Mouse (Mus musculus) neural tube, embryonic 11.5 days (tissue): ENCODE data around the gene Haus3. TPM values are rescaled to one million over a fixed set of nuclear protein-coding genes. Genes with fewer than 3 reads are reported as not detected.

ENCODE experiments used
- ATAC-seq: fragments of 200-750 bp; cut with Nextera tagmentation; 2 replicates; pipeline ENCODE4 v1.8.0; 2017; ENCODE audit warnings: moderate number of reproducible peaks, mild to moderate bottlenecking, moderate TSS enrichment, moderate library complexity; ENCODE audit not compliant: insufficient read depth, low FRiP score, low TSS enrichment
- DNase-seq: peaks from one replicate; pipeline ENCODE4 v3.0.0-alpha.2; 2015; ENCODE audit warnings: low spot score
- H3K27ac ChIP-seq: fragments of 300-500 bp; sonication (generic); 2 replicates; pipeline ENCODE4 v1.5.1; 2014; ENCODE audit warnings: low read depth, mild to moderate bottlenecking, low read length
- H3K27me3 ChIP-seq: fragments of 300-500 bp; sonication (generic); 2 replicates; pipeline ENCODE4 v1.6.1; 2014; ENCODE audit warnings: mild to moderate bottlenecking, low read length, mixed read lengths; ENCODE audit not compliant: control insufficient read depth, insufficient read depth
- H3K36me3 ChIP-seq: fragments of 300-500 bp; sonication (generic); 2 replicates; pipeline ENCODE4 v1.6.1; 2014; ENCODE audit warnings: mild to moderate bottlenecking, low read length, moderate library complexity, mixed read lengths; ENCODE audit not compliant: control insufficient read depth, insufficient read depth
- H3K4me1 ChIP-seq: fragments of 300-500 bp; sonication (generic); 2 replicates; pipeline ENCODE4 v1.6.1; 2014; ENCODE audit warnings: low read length, mixed read lengths; ENCODE audit not compliant: control insufficient read depth, insufficient read depth
- H3K4me2 ChIP-seq: fragments of 300-500 bp; sonication (generic); 2 replicates; pipeline ENCODE4 v1.6.1; 2014; ENCODE audit warnings: low read depth, mild to moderate bottlenecking, moderate library complexity
- H3K4me3 ChIP-seq: fragments of 300-500 bp; sonication (generic); 2 replicates; pipeline ENCODE4 v1.5.1; 2014; ENCODE audit warnings: low read depth, low read length
- H3K9ac ChIP-seq: fragments of 300-500 bp; sonication (generic); 2 replicates; pipeline ENCODE4 v1.6.1; 2014; ENCODE audit warnings: mild to moderate bottlenecking, low read length
- H3K9me3 ChIP-seq: fragments of 300-500 bp; sonication (generic); 2 replicates; pipeline ENCODE4 v1.6.1; 2016; ENCODE audit warnings: low read length; ENCODE audit not compliant: control insufficient read depth
- WGBS: fragments of 180-500 bp; shearing (Covaris S2); extraction: QIAGEN DNeasy Blood & Tissue Kit; methylation state at CpG from one replicate; pipeline ENCODE4 v1.1.7; 2014; 5-methylcytosine and 5-hydroxymethylcytosine counted together
- polyA plus RNA-seq: library from polyadenylated mRNA; unstranded; fragments of >200 nt; fragmentation: Nextera tagmentation; extraction: Ambion mirVana; gene quantifications from 2 replicates; pipeline ENCODE4 v1.2.1, GENCODE M21; 2014

The Haus3 gene
- polyA plus RNA-seq, 1 experiment from 2014 or later, result 40.6 TPM

GRCm38 (mm10) chr5:34204911-34205310 lies 35.6 kb upstream of the Haus3 start:
- no peaks in the 10 kb centered on the region for H3K4me1 ChIP-seq
- 85% methylated on average over 2 of the region's 2 CpGs for WGBS
- H3K27me3 ChIP-seq, result no peaks in the 10 kb centered on the region
- H3K9me3 ChIP-seq, result no peaks in the 10 kb centered on the region
- DNase-seq, result no peak
- H3K9ac ChIP-seq, result no peak overlapping the region
- no peak overlapping the region for H3K4me3 ChIP-seq
- no peaks in the 10 kb centered on the region for H3K36me3 ChIP-seq
- no peak for ATAC-seq
- H3K4me2 ChIP-seq, result no peak overlapping the region
- no peak overlapping the region for H3K27ac ChIP-seq

DNA sequence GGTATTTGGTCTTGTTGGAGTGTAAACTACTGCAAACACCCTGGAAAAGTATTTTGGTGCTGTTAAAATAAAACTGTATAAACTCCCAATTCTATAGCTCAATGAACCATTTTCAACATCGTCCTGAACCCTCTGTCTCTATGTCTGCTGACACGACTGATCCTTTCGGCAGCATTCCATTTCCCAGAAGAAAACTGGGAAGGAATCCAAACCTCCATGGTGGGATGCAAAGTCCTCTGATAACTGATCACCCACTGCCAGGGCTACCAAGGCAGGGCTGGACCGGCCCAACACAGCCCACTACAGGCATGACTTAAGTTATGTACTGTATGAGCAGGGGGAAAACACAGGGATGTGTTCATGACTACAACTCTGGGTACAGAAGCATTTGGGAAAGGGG lies 32.7 kb upstream of the Haus3 start:
- Histone ChIP-seq H3K27me3 (no peaks in the 10 kb centered on the region), H3K4me2 (no peak overlapping the region), H3K27ac (no peak overlapping the region), H3K4me3 (no peak overlapping the region), H3K36me3 (no peaks in the 10 kb centered on the region), H3K4me1 (no peaks in the 10 kb centered on the region), H3K9me3 (no peaks in the 10 kb centered on the region), H3K9ac (no peak overlapping the region)
- ATAC-seq (no peak), DNase-seq (no peak)
- 93% methylated on average over 4 of the region's 4 CpGs for WGBS

DNA sequence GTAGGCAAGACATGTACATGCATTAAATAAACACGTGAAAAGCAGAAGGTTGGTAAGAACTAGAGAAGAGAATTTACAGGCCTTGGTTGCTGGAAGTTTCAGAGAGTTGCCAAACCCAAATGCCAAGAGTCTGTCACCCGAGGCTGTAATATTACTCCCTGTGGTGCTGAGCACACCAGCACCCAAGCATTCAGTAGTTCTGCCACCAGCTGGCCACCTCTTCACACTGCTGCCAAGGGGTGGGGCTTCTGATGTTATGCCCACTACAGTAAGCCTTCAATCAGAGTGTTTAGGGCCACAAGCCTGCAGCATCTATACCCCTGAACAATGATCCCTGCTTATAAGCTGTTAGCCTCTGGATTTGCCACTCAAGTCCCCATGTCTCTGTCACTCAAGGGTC lies 32.1 kb upstream of the Haus3 start:
- ATAC-seq (no peak), DNase-seq (no peak)
- H3K4me3 ChIP-seq, result no peak overlapping the region
- no peak overlapping the region for H3K9ac ChIP-seq
- H3K4me1 ChIP-seq, result no peaks in the 10 kb centered on the region
- 77% methylated on average over 2 of the region's 2 CpGs for WGBS
- no peaks in the 10 kb centered on the region for H3K9me3 ChIP-seq
- no peaks in the 10 kb centered on the region for H3K36me3 ChIP-seq
- H3K4me2 ChIP-seq, result no peak overlapping the region
- H3K27me3 ChIP-seq, result no peaks in the 10 kb centered on the region
- H3K27ac ChIP-seq, result no peak overlapping the region

DNA sequence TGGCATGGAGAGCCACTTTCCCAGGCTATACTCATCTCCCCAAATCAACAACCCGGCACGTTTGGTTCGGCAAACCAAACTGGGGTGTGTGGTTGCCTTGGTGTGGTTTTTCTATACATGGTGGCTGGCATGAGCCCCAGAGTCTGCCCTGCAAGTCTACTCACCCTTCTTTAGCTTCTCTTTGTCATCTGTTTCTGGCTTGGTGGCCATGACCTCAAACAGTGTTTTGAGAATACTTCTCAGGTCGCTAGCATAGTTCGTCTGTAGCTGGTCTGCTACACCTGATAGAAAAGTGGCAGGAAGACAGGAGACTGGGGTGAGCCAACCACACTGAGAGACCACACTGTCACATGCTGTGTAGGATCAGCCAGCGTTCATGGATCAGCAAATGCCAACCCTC lies 29.3 kb upstream of the Haus3 start:
- H3K9me3 ChIP-seq, result no peaks in the 10 kb centered on the region
- H3K4me1 ChIP-seq, result no peaks in the 10 kb centered on the region
- ATAC-seq, result no peak
- no peaks in the 10 kb centered on the region for H3K36me3 ChIP-seq
- no peak overlapping the region for H3K9ac ChIP-seq
- 90% methylated on average over 6 of the region's 6 CpGs for WGBS
- no peak overlapping the region for H3K4me2 ChIP-seq
- no peak for DNase-seq
- no peak overlapping the region for H3K27ac ChIP-seq
- H3K4me3 ChIP-seq, result no peak overlapping the region
- H3K27me3 ChIP-seq, result no peaks in the 10 kb centered on the region

- no peaks in the 10 kb centered on the region for H3K4me1 ChIP-seq
- no peaks in the 10 kb centered on the region for H3K27me3 ChIP-seq
- H3K4me3 ChIP-seq, result no peak overlapping the region
- H3K4me2 ChIP-seq, result no peak overlapping the region
- no peaks in the 10 kb centered on the region for H3K9me3 ChIP-seq
- ATAC-seq (no peak), DNase-seq (no peak)
- H3K9ac ChIP-seq, result no peak overlapping the region
- 79% methylated on average over 4 of the region's 4 CpGs for WGBS
- H3K27ac ChIP-seq, result no peak overlapping the region
- H3K36me3 ChIP-seq, result no peaks in the 10 kb centered on the region
Measured at GRCm38 (mm10) chr5:34197243-34197642, 27.9 kb upstream of the Haus3 start.

DNA sequence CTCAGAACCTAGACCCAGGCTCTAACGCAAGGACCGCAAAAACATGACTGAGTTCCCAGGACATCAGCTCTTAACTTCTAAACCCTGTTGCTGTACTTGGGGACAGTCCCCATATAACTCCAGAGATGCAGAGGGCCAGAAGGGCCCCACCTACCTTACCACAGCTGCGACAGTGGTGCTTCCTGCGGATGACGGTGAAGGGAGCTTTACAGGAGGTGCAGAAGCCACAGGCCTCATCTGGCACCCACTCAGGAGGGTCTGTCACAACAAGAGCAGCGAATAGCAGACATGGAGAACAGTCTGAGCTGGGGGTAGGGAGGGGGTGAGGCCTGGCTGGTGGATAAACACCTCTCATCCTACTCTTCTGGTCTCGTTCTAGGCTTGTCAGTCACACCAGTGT lies 27.1 kb upstream of the Haus3 start:
- Histone ChIP-seq H3K9ac (no peak overlapping the region), H3K4me2 (no peak overlapping the region), H3K27me3 (no peaks in the 10 kb centered on the region), H3K4me3 (no peak overlapping the region), H3K4me1 (no peaks in the 10 kb centered on the region), H3K9me3 (no peaks in the 10 kb centered on the region), H3K27ac (no peak overlapping the region), H3K36me3 (no peaks in the 10 kb centered on the region)
- WGBS, result 80% methylated on average over 7 of the region's 7 CpGs
- no peak for ATAC-seq
- DNase-seq, result no peak

DNA sequence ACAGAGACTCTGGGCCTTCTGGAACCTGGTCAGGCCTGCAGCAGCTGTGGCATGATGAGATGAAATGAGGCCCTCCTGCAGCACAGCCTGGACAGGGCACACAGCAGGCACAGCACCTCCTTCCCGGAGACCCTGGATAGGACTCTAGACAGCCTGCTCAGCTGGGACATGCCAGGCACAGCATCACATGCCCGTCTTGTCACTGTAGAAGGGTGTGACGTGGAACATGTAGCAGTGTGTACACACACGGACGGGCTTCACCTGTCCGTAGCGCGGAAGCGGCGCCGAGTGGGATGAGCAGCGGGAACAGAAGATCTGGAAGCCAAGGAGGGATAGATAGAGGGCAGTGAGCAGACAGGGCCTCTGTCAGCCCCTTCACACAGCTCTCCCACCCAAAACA lies 26.5 kb upstream of the Haus3 start:
- no peaks in the 10 kb centered on the region for H3K27me3 ChIP-seq
- H3K9me3 ChIP-seq, result no peaks in the 10 kb centered on the region
- no peak for DNase-seq

DNA sequence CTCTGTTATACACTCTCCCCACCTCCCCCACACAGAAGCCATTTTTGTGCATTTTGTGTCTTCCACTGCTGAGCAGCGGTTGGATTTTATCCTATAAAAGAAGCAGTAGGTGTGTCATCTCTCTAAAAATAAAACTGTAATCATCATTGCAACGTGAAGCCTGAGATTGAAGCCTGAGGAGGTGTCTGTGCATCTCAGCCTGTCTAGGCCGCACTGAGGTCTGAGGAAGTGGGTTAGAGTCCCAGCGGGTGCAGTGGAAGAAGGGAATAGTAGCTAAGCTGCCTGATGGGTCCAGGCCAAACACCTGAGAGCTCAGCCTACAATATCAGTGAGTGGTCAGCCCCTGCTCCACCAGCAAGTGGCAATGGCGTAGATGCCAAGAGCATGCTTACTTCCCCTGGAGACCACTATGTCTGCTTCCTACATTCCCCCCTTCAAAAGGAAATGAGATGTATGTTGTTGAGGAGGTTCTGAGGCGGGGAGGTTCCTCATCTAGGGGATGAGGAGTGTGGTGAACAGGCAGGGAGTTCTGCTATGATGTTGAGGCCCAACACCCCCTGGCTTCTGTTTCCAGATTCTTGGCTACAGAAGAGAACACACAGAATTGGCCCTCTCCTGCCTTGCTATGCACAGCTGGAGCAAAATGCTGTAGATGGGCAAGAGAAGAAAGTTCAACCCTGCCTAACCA lies 25.8 kb upstream of the Haus3 start:
- Histone ChIP-seq H3K27me3 (no peaks in the 10 kb centered on the region), H3K4me2 (no peak overlapping the region), H3K27ac (no peak overlapping the region), H3K4me3 (no peak overlapping the region), H3K9me3 (no peaks in the 10 kb centered on the region), H3K4me1 (no peaks in the 10 kb centered on the region), H3K9ac (no peak overlapping the region), H3K36me3 (no peaks in the 10 kb centered on the region)
- DNase-seq (no peak), ATAC-seq (no peak)
- 85% methylated on average over 6 of the region's 6 CpGs for WGBS

More for the DNA sequence above, 26.5 kb upstream of the Haus3 start:
- Histone ChIP-seq H3K9ac (no peak overlapping the region), H3K4me2 (no peak overlapping the region), H3K36me3 (no peaks in the 10 kb centered on the region), H3K4me1 (no peaks in the 10 kb centered on the region), H3K27ac (no peak overlapping the region), H3K4me3 (no peak overlapping the region)
- no peak for ATAC-seq
- WGBS, result 91% methylated on average over 12 of the region's 12 CpGs

DNA sequence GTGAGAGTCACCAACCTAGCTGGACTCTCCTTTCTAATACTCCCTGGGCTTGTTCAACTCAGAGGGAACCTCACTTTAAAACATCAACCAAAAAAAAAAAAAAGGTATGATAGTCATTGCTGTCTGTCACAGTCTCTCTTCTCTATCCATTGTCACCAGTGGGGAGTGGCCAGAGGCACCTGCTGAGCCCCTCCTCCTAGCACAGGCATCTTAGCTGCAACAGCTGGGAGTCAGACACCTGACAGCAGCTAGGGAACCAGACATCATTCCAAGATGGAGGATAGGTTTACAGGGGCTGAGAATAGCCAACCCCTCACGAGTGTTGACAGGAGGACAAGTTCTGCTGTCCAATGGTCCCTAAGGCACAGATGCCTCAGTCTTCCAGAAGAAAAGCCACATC lies 25.1 kb upstream of the Haus3 start:
- ATAC-seq, result no peak
- no peak overlapping the region for H3K27ac ChIP-seq
- 42% methylated on average over 1 of the region's 1 CpGs for WGBS

More for the DNA sequence above, 25.1 kb upstream of the Haus3 start:
- Histone ChIP-seq H3K4me2 (no peak overlapping the region), H3K27me3 (no peaks in the 10 kb centered on the region), H3K9ac (no peak overlapping the region), H3K36me3 (no peaks in the 10 kb centered on the region), H3K4me1 (no peaks in the 10 kb centered on the region), H3K9me3 (no peaks in the 10 kb centered on the region), H3K4me3 (no peak overlapping the region)
- no peak for DNase-seq
